Mouse (Mus musculus): ENCODE data around the gene Eif4e2.

DNA sequence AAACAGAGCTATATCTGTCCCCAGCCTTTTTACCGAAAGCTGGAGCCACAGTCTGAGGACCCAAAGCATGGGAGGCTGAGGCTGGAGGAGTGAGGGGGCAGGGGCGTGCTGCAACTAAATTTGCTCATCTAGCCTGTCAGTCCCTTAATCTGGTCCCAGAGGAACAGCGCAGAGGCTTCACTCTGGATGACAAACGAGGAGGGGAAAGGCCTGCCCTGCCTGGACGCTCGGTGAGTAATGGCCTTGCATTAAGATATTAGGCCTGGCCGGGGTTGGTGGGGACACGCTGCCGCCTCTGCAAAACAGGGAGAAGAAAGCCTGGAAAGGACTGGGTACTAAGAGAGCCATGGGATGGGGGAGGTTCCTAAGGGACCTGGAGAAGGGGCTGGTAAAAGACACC lies 41.4 kb upstream of the Eif4e2 start:
- TF ChIP-seq CTCF (IDR thresholded peaks at IDR 0.05; ENCODE audit: control insufficient read depth, insufficient read depth, insufficient read length) (no peak), MAX (IDR thresholded peaks at IDR 0.05) (no peak), MYOD1 (IDR thresholded peaks at IDR 0.05; ENCODE audit: control insufficient read depth, insufficient read length, low read depth) (no peak)

All from C2C12 (cell line).